12 mouse cellular contexts compared by ENCODE assay signal in the genomic region with DNA sequence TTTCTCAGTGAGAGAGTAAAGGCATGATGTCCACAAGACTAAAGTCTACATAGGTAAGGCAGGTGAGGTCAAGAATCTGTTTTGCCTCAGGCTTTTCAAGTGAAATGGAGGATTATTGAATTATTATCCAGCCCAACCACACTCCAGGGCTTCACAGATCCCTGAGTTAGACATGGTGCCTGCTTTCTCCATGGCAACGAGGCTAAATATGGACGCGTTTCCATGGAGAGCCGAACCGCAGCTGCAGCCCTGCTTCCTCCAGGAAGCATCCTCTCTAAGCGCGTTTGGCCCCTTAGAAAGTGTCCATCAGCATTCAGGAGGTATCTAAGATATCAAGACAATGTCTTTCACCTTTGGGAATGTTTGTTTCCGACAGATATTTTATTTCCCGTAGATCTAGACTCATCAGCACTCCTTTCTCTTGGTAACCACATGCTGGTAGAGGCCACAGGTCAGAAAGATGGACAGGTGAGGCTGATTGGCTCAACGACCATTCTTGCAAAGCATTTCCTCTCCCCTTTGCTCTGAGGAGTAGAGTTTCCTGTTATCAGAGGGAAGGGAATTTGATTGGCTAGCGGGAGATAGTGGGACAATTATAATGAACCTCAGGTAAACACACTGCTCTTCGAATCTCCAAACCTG. TPM values are rescaled to one million over a fixed set of nuclear protein-coding genes. Genes with fewer than 3 reads are reported as not detected.
DNase-seq lines count a peak whose midpoint lies in the region; ATAC-seq and TF ChIP-seq lines count a peak whose summit lies in the region.
"Had no signal": no experiment of that assay in that cellular context is flagged by ENCODE, and none has a peak within 500 bp of the region (broad histone marks: within the 10 kb centered on the region; RNA-seq: fewer than 3 reads in every experiment).

No protein-coding gene starts in this region.

- no peaks in the 10 kb centered on the region for H3K36me3 ChIP-seq in hindbrain, embryonic 11.5 days (ENCODE audit: control insufficient read depth, insufficient read depth, low read length)
- H3K36me3 ChIP-seq in midbrain, embryonic 11.5 days (ENCODE audit: control insufficient read depth, insufficient read depth, low read length) = no peaks in the 10 kb centered on the region
- H3K36me3 ChIP-seq in intestine, embryonic 16.5 days (ENCODE audit: control insufficient read depth, insufficient read depth, low read length) = no peaks in the 10 kb centered on the region
- no peaks in the 10 kb centered on the region for H3K36me3 ChIP-seq in liver, postnatal 0 days (replicated peaks; ENCODE audit: insufficient read depth, low read length)
- H3K36me3 ChIP-seq: liver, embryonic 13.5 days had no signal

- H3K4me2 ChIP-seq in hindbrain, embryonic 11.5 days (replicated peaks; ENCODE audit: low read depth, low read length) = no peak overlapping the region
- no peak overlapping the region for H3K4me2 ChIP-seq in midbrain, embryonic 11.5 days
- H3K4me2 ChIP-seq in intestine, embryonic 16.5 days (ENCODE audit: low read depth, low read length) = no peak overlapping the region
- no peak overlapping the region for H3K4me2 ChIP-seq in liver, postnatal 0 days (ENCODE audit: low read depth, low read length)
- H3K4me2 ChIP-seq: liver, embryonic 13.5 days had no signal

- H3K27ac ChIP-seq in gastrocnemius, adult 2 months = peak overlapping the region; percentile 68
- H3K27ac ChIP-seq in hindbrain, embryonic 11.5 days (ENCODE audit: low read depth, low read length) = no peak overlapping the region
- H3K27ac ChIP-seq in midbrain, embryonic 11.5 days (ENCODE audit: low read depth, low read length) = no peak overlapping the region
- H3K27ac ChIP-seq in intestine, embryonic 16.5 days (ENCODE audit: low read length) = no peak overlapping the region
- H3K27ac ChIP-seq in liver, postnatal 0 days (ENCODE audit: low read depth) = no peak overlapping the region
- H3K27ac ChIP-seq: liver, embryonic 13.5 days; stomach, postnatal 0 days had no signal

- peak; percentile 84 for ATAC-seq in hindbrain, embryonic 11.5 days (ENCODE audit: low FRiP score)
- peak; percentile 88 for ATAC-seq in midbrain, embryonic 11.5 days (ENCODE audit: low FRiP score)
- no peak for ATAC-seq in intestine, embryonic 16.5 days
- no peak for ATAC-seq in liver, postnatal 0 days

- 56% methylated on average over 12 of the region's 12 CpGs for WGBS in hindbrain, embryonic 11.5 days
- 38% methylated on average over 12 of the region's 12 CpGs for WGBS in midbrain, embryonic 11.5 days
- 69% methylated on average over 12 of the region's 12 CpGs for whole genome bisulfite sequencing in intestine, embryonic 16.5 days
- 69% methylated on average over 12 of the region's 12 CpGs for WGBS in liver, postnatal 0 days (ENCODE audit: insufficient replicate concordance)

- peaks cover under 1% of the 10 kb centered on the region for H3K27me3 ChIP-seq in hindbrain, embryonic 11.5 days (ENCODE audit: control insufficient read depth, insufficient read depth, low read length)
- H3K27me3 ChIP-seq in midbrain, embryonic 11.5 days (ENCODE audit: control insufficient read depth, insufficient read depth, low read length) = peaks cover 35% of the 10 kb centered on the region
- 0 out of 2 replicates have a peak, but pooled peaks cover 4% of the 10 kb centered on the region for H3K27me3 ChIP-seq in intestine, embryonic 16.5 days (replicated peaks; ENCODE audit: control insufficient read depth, insufficient read depth, low read length)
- no peaks in the 10 kb centered on the region for H3K27me3 ChIP-seq in liver, postnatal 0 days (ENCODE audit: insufficient read depth, low read length)
- H3K27me3 ChIP-seq: liver, embryonic 13.5 days had no signal

- H3K4me3 ChIP-seq in gastrocnemius, adult 2 months = no peak overlapping the region
- no peak overlapping the region for H3K4me3 ChIP-seq in hindbrain, embryonic 11.5 days (ENCODE audit: low read depth, low read length)
- H3K4me3 ChIP-seq in midbrain, embryonic 11.5 days (ENCODE audit: low read depth, low read length) = no peak overlapping the region
- no peak overlapping the region for H3K4me3 ChIP-seq in intestine, embryonic 16.5 days (ENCODE audit: low read length)
- H3K4me3 ChIP-seq in liver, postnatal 0 days (ENCODE audit: low read depth, low read length) = no peak overlapping the region
- H3K4me3 ChIP-seq: liver, embryonic 13.5 days had no signal

- no peak for TF ChIP-seq EP300 in liver, postnatal 0 days (IDR thresholded peaks at IDR 0.05; ENCODE audit: low read depth)

- no peak for DNase-seq in gastrocnemius, adult 2 months
- DNase-seq in gastrocnemius, postnatal 4 days (ENCODE audit: low spot score in 2 of 2) = no peak
- DNase-seq in hindbrain, embryonic 11.5 days (ENCODE audit: low spot score) = peak; percentile 61
- DNase-seq in midbrain, embryonic 11.5 days (ENCODE audit: low spot score, missing footprints) = peak; percentile 92
- peak; percentile 15 to 32 for DNase-seq in right cerebral cortex, adult 2 months (ENCODE audit: low spot score in 2 of 2)
- no peak for DNase-seq in liver, postnatal 0 days
- DNase-seq in urinary bladder, postnatal 4 days (ENCODE audit: low spot score in 2 of 2) = no peak
- DNase-seq: cerebellum, postnatal 25 days; kidney, postnatal 36 days; liver, embryonic 13.5 days had no signal

- H3K9me3 ChIP-seq in hindbrain, embryonic 11.5 days (ENCODE audit: control insufficient read depth, low read length) = no peaks in the 10 kb centered on the region
- no peaks in the 10 kb centered on the region for H3K9me3 ChIP-seq in midbrain, embryonic 11.5 days (ENCODE audit: control insufficient read depth, low read length)
- H3K9me3 ChIP-seq in intestine, embryonic 16.5 days (ENCODE audit: control insufficient read depth, low read length) = no peaks in the 10 kb centered on the region
- H3K9me3 ChIP-seq in liver, postnatal 0 days (ENCODE audit: low read length) = no peaks in the 10 kb centered on the region
- H3K9me3 ChIP-seq: liver, embryonic 13.5 days had no signal

- intact Hi-C loops in gastrocnemius, adult 2 months (cut with DNase I) = no loop called here

- TF ChIP-seq CTCF in gastrocnemius, adult 2 months (IDR thresholded peaks at IDR 0.05) = no peak
- TF ChIP-seq CTCF in liver, postnatal 0 days (IDR thresholded peaks at IDR 0.05; ENCODE audit: low read depth) = no peak

- H3K9ac ChIP-seq in hindbrain, embryonic 11.5 days (ENCODE audit: low read depth, low read length) = no peak overlapping the region
- H3K9ac ChIP-seq in midbrain, embryonic 11.5 days (ENCODE audit: low read length) = no peak overlapping the region
- H3K9ac ChIP-seq in intestine, embryonic 16.5 days (ENCODE audit: low read depth, low read length) = no peak overlapping the region
- no peak overlapping the region for H3K9ac ChIP-seq in liver, postnatal 0 days (replicated peaks)
- H3K9ac ChIP-seq: liver, embryonic 13.5 days had no signal

- H3K4me1 ChIP-seq in hindbrain, embryonic 11.5 days (replicated peaks; ENCODE audit: control insufficient read depth, insufficient read depth, low read length) = no peaks in the 10 kb centered on the region
- peaks cover 3% of the 10 kb centered on the region; the same call in 1 of the 2 replicates for H3K4me1 ChIP-seq in midbrain, embryonic 11.5 days (ENCODE audit: control insufficient read depth, insufficient read depth, low read length)
- H3K4me1 ChIP-seq in intestine, embryonic 16.5 days (ENCODE audit: control insufficient read depth, insufficient read depth, low read length) = no peaks in the 10 kb centered on the region
- H3K4me1 ChIP-seq in liver, postnatal 0 days (ENCODE audit: insufficient read depth) = no peaks in the 10 kb centered on the region
- H3K4me1 ChIP-seq: liver, embryonic 13.5 days had no signal

RNA-seq across cellular contexts. Expression of gene Rai2, which starts 59.6 kb away (rescaled TPM):
- total RNA-seq in gastrocnemius, adult 2 months (2021) = 10 to 100 TPM; 20.0 to 36.3 TPM
- total RNA-seq in gastrocnemius, postnatal 4 days (2021) = 10 to 100 TPM; 45.8 to 46.3 TPM
- 7.6 and 8.6 TPM in 2 replicates for polyA plus RNA-seq in hindbrain, embryonic 11.5 days (2014; fragmentation: Nextera tagmentation; extraction: Ambion mirVana)
- polyA plus RNA-seq in midbrain, embryonic 11.5 days (2014; fragmentation: Nextera tagmentation; extraction: Ambion mirVana) = 3.8 and 4.1 TPM in 2 replicates
- 10.1 and 10.2 TPM in 2 replicates for polyA plus RNA-seq in intestine, embryonic 16.5 days (2015; fragmentation: Nextera tagmentation; extraction: Ambion mirVana)
- 0.62 and 0.71 TPM in 2 replicates for polyA plus RNA-seq in liver, postnatal 0 days (2015; fragmentation: Nextera tagmentation; extraction: Ambion mirVana)

Comparison
In these comparisons a context has a peak if more than half of its experiments do, and no peak if none do; other contexts are left out.
1. DNase-seq: peak in hindbrain, embryonic 11.5 days (single experiment), midbrain, embryonic 11.5 days (single experiment) and right cerebral cortex, adult 2 months (2 of 2); none in gastrocnemius, adult 2 months (single experiment), gastrocnemius, postnatal 4 days (0 of 2), liver, postnatal 0 days (single experiment) and urinary bladder, postnatal 4 days (0 of 2).
2. ATAC-seq: peak in hindbrain, embryonic 11.5 days (single experiment) and midbrain, embryonic 11.5 days (single experiment); none in intestine, embryonic 16.5 days (single experiment) and liver, postnatal 0 days (single experiment).